Mouse (Mus musculus) c-Kit-negative CD71-positive TER-119-positive erythroid progenitor cells, embryonic 14.5 days (primary cell): ENCODE measurements at regions not wholly inside any gene's neighbourhood (a gene's known extent, or its start where the extent isn't known, plus 50 kb on each side); places are given as distances from the start of the nearest gene placed in this dataset.

Experiments used
- DNase-seq: peaks from one replicate; pipeline ENCODE4 v3.0.0-alpha.2; 2013; ENCODE audit warnings: low read depth, low spot score

DNA sequence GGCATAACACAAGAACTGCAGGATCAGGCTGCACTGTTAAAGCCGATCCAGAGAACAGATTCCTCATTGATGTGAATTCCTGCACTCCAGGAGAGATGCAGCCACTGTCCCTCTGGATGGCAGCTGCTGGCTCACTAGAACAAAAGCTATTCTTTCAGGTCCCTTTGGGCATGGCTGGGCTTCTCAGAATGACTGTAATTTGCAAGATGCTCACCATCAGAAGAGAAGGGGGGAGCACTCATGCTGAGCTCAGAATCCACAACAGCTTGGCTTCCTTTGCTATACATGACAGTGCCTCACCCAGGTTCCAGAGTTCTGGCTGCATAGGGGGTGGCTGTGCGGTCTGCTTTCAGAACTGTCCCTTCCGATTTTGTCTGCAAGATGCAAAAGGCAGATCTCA, 57.8 kb upstream of the Chd6 start:
- DNase-seq, result no peak

GRCm38 (mm10) chr2:161165495-161165894, 56.6 kb upstream of the Chd6 start:
- no peak for DNase-seq

DNA sequence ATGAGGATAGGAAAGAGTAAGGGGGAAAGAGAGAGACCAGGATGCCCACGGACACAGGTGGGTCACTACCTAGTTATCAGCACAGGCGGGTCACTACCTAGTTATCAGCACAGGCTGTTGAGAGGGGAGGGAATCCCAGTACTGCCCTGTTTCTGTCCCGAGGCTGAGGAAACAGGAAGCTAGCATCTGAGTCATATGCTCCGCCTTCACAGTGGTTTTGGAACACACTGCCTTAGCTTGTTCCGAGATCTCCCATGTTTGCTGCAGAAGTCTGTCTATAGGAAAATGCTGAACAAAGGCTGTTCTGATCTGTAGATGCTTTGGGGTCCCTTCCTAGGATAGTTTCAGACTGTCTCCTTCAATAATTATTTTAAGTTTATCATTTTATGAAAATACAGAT, 55.4 kb upstream of the Chd6 start:
- no peak for DNase-seq
